Mouse (Mus musculus): ENCODE results near the gene St13. TPM values are rescaled to one million over a fixed set of nuclear protein-coding genes. Genes with fewer than 3 reads are reported as not detected.
A peak's percentile ranks its signal among the peaks of the same experiment; 100 is the strongest.

St13 gene
- polyA plus RNA-seq, 1 experiment from 2014 or later, result 220 TPM

GRCm38 (mm10) chr15:81364271-81364670 is 35.6 kb downstream of the St13 start:
- Histone ChIP-seq H3K36me3 (replicated peaks; ENCODE audit: control insufficient read depth, insufficient read depth, low read depth, low read length) (peaks cover 4% of the 10 kb centered on the region; the same call in 1 of the 2 replicates), H3K9me3 (replicated peaks; ENCODE audit: control insufficient read depth, low read length) (no peaks in the 10 kb centered on the region), H3K4me2 (ENCODE audit: low read depth, low read length) (no peak overlapping the region), H3K4me1 (ENCODE audit: control insufficient read depth, insufficient read depth, low read length) (no peaks in the 10 kb centered on the region), H3K27me3 (ENCODE audit: control insufficient read depth, insufficient read depth, low read length) (no peaks in the 10 kb centered on the region), H3K9ac (replicated peaks; ENCODE audit: low read length) (no peak overlapping the region), H3K27ac (replicated peaks; ENCODE audit: low read depth, low read length) (no peak overlapping the region), H3K4me3 (ENCODE audit: low read depth, low read length) (no peak overlapping the region)
- DNase-seq (ENCODE audit: low spot score) (no peak), ATAC-seq (replicated peaks; ENCODE audit: insufficient number of reproducible peaks, low FRiP score, low TSS enrichment, low read depth) (no peak)
- WGBS, result 91% methylated on average over 1 of the region's 1 CpGs

GRCm38 (mm10) chr15:81362501-81362900 is 37.4 kb downstream of the St13 start:
- H3K9ac ChIP-seq (replicated peaks; ENCODE audit: low read length), result no peak overlapping the region
- ATAC-seq (replicated peaks; ENCODE audit: insufficient number of reproducible peaks, low FRiP score, low TSS enrichment, low read depth) (no peak), DNase-seq (ENCODE audit: low spot score) (no peak)
- H3K4me1 ChIP-seq (ENCODE audit: control insufficient read depth, insufficient read depth, low read length), result no peaks in the 10 kb centered on the region
- no peak overlapping the region for H3K4me2 ChIP-seq (ENCODE audit: low read depth, low read length)
- no peaks in the 10 kb centered on the region for H3K27me3 ChIP-seq (ENCODE audit: control insufficient read depth, insufficient read depth, low read length)
- H3K9me3 ChIP-seq (replicated peaks; ENCODE audit: control insufficient read depth, low read length), result no peaks in the 10 kb centered on the region
- no peak overlapping the region for H3K27ac ChIP-seq (replicated peaks; ENCODE audit: low read depth, low read length)
- H3K4me3 ChIP-seq (ENCODE audit: low read depth, low read length), result no peak overlapping the region
- no peaks in the 10 kb centered on the region for H3K36me3 ChIP-seq (replicated peaks; ENCODE audit: control insufficient read depth, insufficient read depth, low read depth, low read length)
- WGBS, result 88% methylated on average over 1 of the region's 1 CpGs

GRCm38 (mm10) chr15:81361417-81362015 is 38.4 kb downstream of the St13 start:
- Histone ChIP-seq H3K27ac (replicated peaks; ENCODE audit: low read depth, low read length) (no peak overlapping the region), H3K27me3 (ENCODE audit: control insufficient read depth, insufficient read depth, low read length) (no peaks in the 10 kb centered on the region), H3K4me2 (ENCODE audit: low read depth, low read length) (no peak overlapping the region), H3K4me3 (ENCODE audit: low read depth, low read length) (no peak overlapping the region), H3K9me3 (replicated peaks; ENCODE audit: control insufficient read depth, low read length) (no peaks in the 10 kb centered on the region), H3K36me3 (replicated peaks; ENCODE audit: control insufficient read depth, insufficient read depth, low read depth, low read length) (no peaks in the 10 kb centered on the region), H3K9ac (replicated peaks; ENCODE audit: low read length) (no peak overlapping the region), H3K4me1 (ENCODE audit: control insufficient read depth, insufficient read depth, low read length) (no peaks in the 10 kb centered on the region)
- ATAC-seq (replicated peaks; ENCODE audit: insufficient number of reproducible peaks, low FRiP score, low TSS enrichment, low read depth) (no peak), DNase-seq (ENCODE audit: low spot score) (no peak)
- 51% methylated on average over 10 of the region's 10 CpGs for WGBS

- WGBS, result 33% methylated on average over 6 of the region's 6 CpGs
- ATAC-seq (replicated peaks; ENCODE audit: insufficient number of reproducible peaks, low FRiP score, low TSS enrichment, low read depth), result peak; percentile 70
Observed at GRCm38 (mm10) chr15:81361022-81361404, 38.9 kb downstream of the St13 start.

GRCm38 (mm10) chr15:81360345-81361021 is 39.4 kb downstream of the St13 start, which contains the start of gene Slc25a17:
Gene Slc25a17 (minus strand): TSS chr15:81360812.
- Histone ChIP-seq H3K36me3 (replicated peaks; ENCODE audit: control insufficient read depth, insufficient read depth, low read depth, low read length) (no peaks in the 10 kb centered on the region), H3K27ac (replicated peaks; ENCODE audit: low read depth, low read length) (peak within 1 kb of the TSS; percentile 1; the same call in 1 of the 2 replicates), H3K27me3 (ENCODE audit: control insufficient read depth, insufficient read depth, low read length) (no peaks in the 10 kb centered on the region), H3K4me2 (ENCODE audit: low read depth, low read length) (peak within 1 kb of the TSS; percentile 51), H3K4me1 (ENCODE audit: control insufficient read depth, insufficient read depth, low read length) (no peaks in the 10 kb centered on the region), H3K4me3 (ENCODE audit: low read depth, low read length) (peak within 1 kb of the TSS; percentile 44), H3K9ac (replicated peaks; ENCODE audit: low read length) (peak within 1 kb of the TSS; percentile 63), H3K9me3 (replicated peaks; ENCODE audit: control insufficient read depth, low read length) (no peaks in the 10 kb centered on the region)
- DNase-seq (ENCODE audit: low spot score) (peak; percentile 98), ATAC-seq (replicated peaks; ENCODE audit: insufficient number of reproducible peaks, low FRiP score, low TSS enrichment, low read depth) (peak; percentile 99)
- under 1% methylated on average over 30 of the region's 30 CpGs for WGBS

More at GRCm38 (mm10) chr15:81361022-81361404, 38.9 kb downstream of the St13 start:
- Histone ChIP-seq H3K4me1 (ENCODE audit: control insufficient read depth, insufficient read depth, low read length) (no peaks in the 10 kb centered on the region), H3K4me2 (ENCODE audit: low read depth, low read length) (peak overlapping the region; percentile 51), H3K9ac (replicated peaks; ENCODE audit: low read length) (no peak overlapping the region), H3K36me3 (replicated peaks; ENCODE audit: control insufficient read depth, insufficient read depth, low read depth, low read length) (no peaks in the 10 kb centered on the region), H3K27ac (replicated peaks; ENCODE audit: low read depth, low read length) (no peak overlapping the region), H3K9me3 (replicated peaks; ENCODE audit: control insufficient read depth, low read length) (no peaks in the 10 kb centered on the region), H3K27me3 (ENCODE audit: control insufficient read depth, insufficient read depth, low read length) (no peaks in the 10 kb centered on the region), H3K4me3 (ENCODE audit: low read depth, low read length) (peak overlapping the region; percentile 44)
- no peak for DNase-seq (ENCODE audit: low spot score)

GRCm38 (mm10) chr15:81359421-81359820 is 40.5 kb downstream of the St13 start:
- no peak overlapping the region for H3K9ac ChIP-seq (replicated peaks; ENCODE audit: low read length)
- no peak overlapping the region for H3K4me3 ChIP-seq (ENCODE audit: low read depth, low read length)
- H3K4me2 ChIP-seq (ENCODE audit: low read depth, low read length), result no peak overlapping the region
- no peaks in the 10 kb centered on the region for H3K27me3 ChIP-seq (ENCODE audit: control insufficient read depth, insufficient read depth, low read length)
- H3K4me1 ChIP-seq (ENCODE audit: control insufficient read depth, insufficient read depth, low read length), result no peaks in the 10 kb centered on the region
- ATAC-seq (replicated peaks; ENCODE audit: insufficient number of reproducible peaks, low FRiP score, low TSS enrichment, low read depth) (no peak), DNase-seq (ENCODE audit: low spot score) (no peak)
- no peaks in the 10 kb centered on the region for H3K36me3 ChIP-seq (replicated peaks; ENCODE audit: control insufficient read depth, insufficient read depth, low read depth, low read length)
- H3K27ac ChIP-seq (replicated peaks; ENCODE audit: low read depth, low read length), result no peak overlapping the region
- no peaks in the 10 kb centered on the region for H3K9me3 ChIP-seq (replicated peaks; ENCODE audit: control insufficient read depth, low read length)
- WGBS, result 91% methylated on average over 5 of the region's 5 CpGs

GRCm38 (mm10) chr15:81358943-81359342 is 40.9 kb downstream of the St13 start:
- Histone ChIP-seq H3K4me2 (ENCODE audit: low read depth, low read length) (no peak overlapping the region), H3K4me3 (ENCODE audit: low read depth, low read length) (no peak overlapping the region), H3K27ac (replicated peaks; ENCODE audit: low read depth, low read length) (no peak overlapping the region), H3K36me3 (replicated peaks; ENCODE audit: control insufficient read depth, insufficient read depth, low read depth, low read length) (no peaks in the 10 kb centered on the region), H3K4me1 (ENCODE audit: control insufficient read depth, insufficient read depth, low read length) (no peaks in the 10 kb centered on the region), H3K9me3 (replicated peaks; ENCODE audit: control insufficient read depth, low read length) (no peaks in the 10 kb centered on the region), H3K27me3 (ENCODE audit: control insufficient read depth, insufficient read depth, low read length) (no peaks in the 10 kb centered on the region), H3K9ac (replicated peaks; ENCODE audit: low read length) (no peak overlapping the region)
- ATAC-seq (replicated peaks; ENCODE audit: insufficient number of reproducible peaks, low FRiP score, low TSS enrichment, low read depth) (no peak), DNase-seq (ENCODE audit: low spot score) (no peak)
- WGBS, result 86% methylated on average over 3 of the region's 3 CpGs

- Histone ChIP-seq H3K4me1 (ENCODE audit: control insufficient read depth, insufficient read depth, low read length) (no peaks in the 10 kb centered on the region), H3K4me2 (ENCODE audit: low read depth, low read length) (no peak overlapping the region), H3K27me3 (ENCODE audit: control insufficient read depth, insufficient read depth, low read length) (no peaks in the 10 kb centered on the region), H3K9ac (replicated peaks; ENCODE audit: low read length) (no peak overlapping the region), H3K27ac (replicated peaks; ENCODE audit: low read depth, low read length) (no peak overlapping the region), H3K4me3 (ENCODE audit: low read depth, low read length) (no peak overlapping the region), H3K9me3 (replicated peaks; ENCODE audit: control insufficient read depth, low read length) (no peaks in the 10 kb centered on the region), H3K36me3 (replicated peaks; ENCODE audit: control insufficient read depth, insufficient read depth, low read depth, low read length) (no peaks in the 10 kb centered on the region)
- 55% methylated on average over 5 of the region's 5 CpGs for WGBS
- DNase-seq (ENCODE audit: low spot score) (no peak), ATAC-seq (replicated peaks; ENCODE audit: insufficient number of reproducible peaks, low FRiP score, low TSS enrichment, low read depth) (no peak)
Observed at GRCm38 (mm10) chr15:81356946-81357345, 42.9 kb downstream of the St13 start.

Data from embryonic facial prominence, embryonic 11.5 days (tissue).